Mouse (Mus musculus) cerebellum, postnatal 4 days (tissue): ENCODE results near the gene Rilp.

Source experiments
- DNase-seq, 2 experiments: peaks; one replicate each; pipeline ENCODE4 v3.0.0; 2022; ENCODE audit warnings: low spot score in 2 of 2, mixed read lengths in 1 of 2

Rilp gene

GRCm38 (mm10) chr11:75509741-75510626 is at the start of gene Rilp:
TSS of gene Rilp (plus strand) at chr11:75510094.
- peak; percentile 44 to 79 for DNase-seq

DNA sequence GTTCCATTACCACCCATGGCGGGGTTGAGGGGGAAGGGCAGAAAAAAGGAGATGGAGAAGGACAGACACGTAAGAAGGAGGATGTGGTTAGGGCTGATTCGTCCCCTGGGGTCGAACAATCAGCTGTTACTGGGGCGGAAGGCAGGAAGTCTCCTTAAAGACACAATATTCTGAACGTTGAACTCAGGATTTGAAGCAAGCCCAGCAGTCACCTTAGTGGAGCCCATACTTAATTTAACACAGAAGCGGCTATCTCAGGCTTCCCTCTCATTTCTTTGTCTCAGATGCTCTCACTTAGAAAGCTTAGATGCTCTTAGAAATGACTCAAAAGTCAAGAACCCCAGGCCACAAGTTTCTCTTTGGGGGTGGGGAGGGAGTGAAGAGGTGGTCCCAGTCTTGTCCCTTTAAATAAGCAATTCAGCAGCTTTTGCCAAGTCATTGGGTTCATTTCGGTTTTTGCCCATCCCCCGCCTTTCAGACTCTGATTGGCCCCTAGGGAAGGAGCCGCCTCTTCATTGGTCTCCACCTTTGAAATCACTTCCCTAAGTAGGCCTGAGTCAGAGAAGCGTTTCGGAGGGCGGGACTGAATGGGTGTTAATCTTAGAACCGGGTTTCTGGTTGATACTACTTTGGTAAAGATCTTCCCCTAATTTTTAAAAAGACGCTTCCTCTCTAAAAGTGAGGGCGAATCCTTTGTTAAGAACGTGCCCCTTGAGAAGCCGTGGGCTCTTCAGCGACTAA is 49.6 kb upstream of the Rilp start:
- peak; percentile 50 to 72 for DNase-seq

GRCm38 (mm10) chr11:75460844-75461742 is 48.8 kb upstream of the Rilp start, which contains the start of gene Tlcd2:
TSS of gene Tlcd2 (plus strand) at chr11:75461715.
- DNase-seq = peak; percentile 94 to 98

DNA sequence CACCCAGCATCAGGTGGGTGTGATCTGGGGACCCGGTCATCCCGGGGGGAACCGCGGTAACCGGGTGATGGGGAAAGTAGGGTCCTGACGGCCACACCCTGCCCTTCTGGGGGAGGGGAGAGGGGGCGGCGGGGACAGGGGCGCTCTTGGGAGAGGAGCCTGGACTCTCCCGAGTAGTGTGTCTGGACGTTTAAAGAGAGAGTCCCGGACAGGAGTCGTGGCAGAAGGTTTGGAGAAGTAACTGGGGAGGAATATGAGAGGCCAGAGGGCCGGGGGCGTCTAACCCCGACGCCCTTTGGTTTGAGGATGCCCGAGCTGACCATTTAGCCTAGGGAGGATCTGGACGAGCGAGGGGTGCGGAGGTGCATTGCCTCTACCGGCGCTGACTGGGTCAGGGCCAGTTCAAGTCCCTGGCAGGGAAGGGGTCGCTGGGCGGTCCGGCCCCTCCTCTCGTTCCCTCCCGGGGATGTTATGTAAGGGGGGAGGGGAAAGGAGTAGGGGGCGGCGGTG is 48.1 kb upstream of the Rilp start:
- no peak for DNase-seq

DNA sequence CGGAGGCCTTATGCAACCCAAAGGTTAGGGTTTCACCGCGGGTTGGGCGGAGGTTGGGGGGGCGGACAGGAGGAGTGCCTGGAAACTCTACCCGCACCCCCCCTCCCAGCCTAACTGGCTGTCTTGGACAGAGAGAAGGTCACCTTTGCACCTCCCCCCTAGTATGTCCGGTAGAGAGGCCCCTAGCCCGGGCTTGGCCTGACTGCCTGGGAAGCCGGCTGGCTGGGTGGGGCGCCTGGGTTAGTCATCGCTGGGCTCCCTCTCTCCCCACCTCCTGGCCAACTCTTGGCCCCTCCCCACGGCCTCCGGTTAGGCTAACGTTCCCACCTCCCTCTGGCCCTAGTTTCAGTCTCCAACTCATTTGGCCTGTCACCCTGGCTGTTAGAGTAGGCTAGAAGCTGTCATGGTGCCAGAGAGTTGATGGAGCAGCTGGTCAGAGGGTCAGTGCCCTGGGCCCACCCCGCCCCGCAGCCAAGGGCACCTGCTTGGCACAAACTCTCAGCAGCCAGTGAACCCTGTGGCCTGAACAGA is 47.6 kb upstream of the Rilp start:
- peak in 1 of 2 experiments; percentile 23 for DNase-seq

DNA sequence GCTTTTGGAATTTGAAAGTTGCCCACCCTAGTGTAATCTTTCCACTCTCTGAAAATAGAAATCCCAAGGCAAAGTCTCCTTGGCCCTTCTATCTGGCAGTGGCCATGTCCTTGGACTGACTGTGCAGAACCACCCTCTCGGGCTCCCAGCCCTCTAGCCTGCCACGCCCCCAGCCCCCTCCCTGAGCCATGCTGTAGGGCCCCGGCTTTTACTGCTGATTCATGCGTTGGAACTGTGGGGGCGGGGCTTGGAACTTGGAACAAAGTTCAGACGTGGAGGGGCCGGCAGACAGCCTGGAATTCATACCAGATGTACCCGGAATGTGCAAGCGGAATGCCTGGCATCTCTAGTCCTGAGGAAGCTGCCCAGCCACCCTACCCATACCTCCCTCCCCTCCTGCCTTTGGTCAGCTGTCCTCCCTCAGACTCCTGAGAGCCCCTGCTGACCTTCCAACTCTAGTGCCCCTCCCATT is 47.0 kb upstream of the Rilp start:
- peak in 1 of 2 experiments; percentile 30 for DNase-seq

DNA sequence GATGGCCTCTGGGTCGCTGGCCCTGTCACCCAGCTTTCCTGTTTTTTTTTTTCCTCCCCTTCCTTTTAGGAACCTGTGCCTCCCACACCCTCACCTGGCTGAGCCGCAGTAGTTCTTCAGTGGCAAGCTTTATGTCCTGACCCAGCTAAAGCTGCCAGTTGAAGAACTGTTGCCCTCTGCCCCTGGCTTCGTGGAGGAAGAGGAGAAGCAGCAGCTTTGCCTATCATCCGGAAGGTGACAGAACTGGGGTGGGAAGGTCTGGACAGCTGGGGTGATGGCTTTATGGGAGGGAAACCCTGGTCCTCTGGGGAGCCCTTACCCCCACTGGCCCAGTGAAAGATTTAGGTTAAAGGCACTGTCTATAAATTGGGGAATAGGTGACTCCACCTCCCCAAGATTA is 46.3 kb upstream of the Rilp start:
- DNase-seq = no peak

GRCm38 (mm10) chr11:75464417-75464816 is 45.5 kb upstream of the Rilp start:
- no peak for DNase-seq

DNA sequence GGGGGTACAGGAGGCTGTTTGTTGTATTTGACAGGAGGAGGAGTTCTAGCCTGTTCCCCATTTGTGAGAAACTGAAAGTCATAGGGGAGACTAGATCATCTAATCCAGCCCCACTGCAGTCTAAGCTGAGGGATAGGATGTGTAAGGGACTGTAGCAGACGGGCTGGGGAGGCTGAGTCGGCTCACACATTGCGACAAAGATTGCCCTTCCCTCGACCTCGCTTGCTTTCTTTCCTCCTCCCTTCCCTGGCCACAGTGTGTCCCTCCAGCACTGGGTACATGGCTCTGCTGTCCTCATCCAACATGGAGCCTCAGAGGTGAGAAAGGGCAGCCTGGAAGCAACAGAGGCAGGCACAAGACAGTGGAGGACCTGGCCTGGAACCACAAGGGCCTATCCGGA is 44.8 kb upstream of the Rilp start:
- no peak for DNase-seq

GRCm38 (mm10) chr11:75466731-75467505 is 43.0 kb upstream of the Rilp start:
- no peak for DNase-seq

- no peak for DNase-seq
Measured at GRCm38 (mm10) chr11:75467512-75468215, 42.2 kb upstream of the Rilp start.

- DNase-seq = no peak
Measured at GRCm38 (mm10) chr11:75468410-75468809, 41.5 kb upstream of the Rilp start.

DNA sequence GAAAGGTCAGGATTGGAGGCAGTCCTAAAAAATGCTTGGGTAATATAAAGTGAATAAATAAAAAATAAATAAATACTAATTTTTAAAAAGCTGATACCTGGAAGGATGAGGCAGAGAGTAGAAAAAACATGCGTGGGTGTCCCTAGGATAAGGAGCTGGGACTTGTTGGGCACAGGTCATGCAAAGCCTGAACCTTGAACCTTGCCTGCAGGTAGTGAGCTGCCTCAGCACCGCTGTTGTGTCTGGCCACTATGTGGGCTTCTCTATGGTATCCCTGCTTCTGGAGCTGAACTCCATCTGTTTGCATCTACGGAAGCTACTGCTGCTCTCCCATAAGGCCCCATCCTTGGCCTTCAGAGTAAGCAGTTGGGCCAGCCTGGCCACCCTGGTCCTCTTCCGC is 40.6 kb upstream of the Rilp start:
- no peak for DNase-seq

GRCm38 (mm10) chr11:75470675-75471074 is 39.2 kb upstream of the Rilp start:
- DNase-seq = no peak

GRCm38 (mm10) chr11:75472469-75473081 is 37.3 kb upstream of the Rilp start:
- no peak for DNase-seq

GRCm38 (mm10) chr11:75473376-75473775 is 36.5 kb upstream of the Rilp start:
- DNase-seq = no peak

DNA sequence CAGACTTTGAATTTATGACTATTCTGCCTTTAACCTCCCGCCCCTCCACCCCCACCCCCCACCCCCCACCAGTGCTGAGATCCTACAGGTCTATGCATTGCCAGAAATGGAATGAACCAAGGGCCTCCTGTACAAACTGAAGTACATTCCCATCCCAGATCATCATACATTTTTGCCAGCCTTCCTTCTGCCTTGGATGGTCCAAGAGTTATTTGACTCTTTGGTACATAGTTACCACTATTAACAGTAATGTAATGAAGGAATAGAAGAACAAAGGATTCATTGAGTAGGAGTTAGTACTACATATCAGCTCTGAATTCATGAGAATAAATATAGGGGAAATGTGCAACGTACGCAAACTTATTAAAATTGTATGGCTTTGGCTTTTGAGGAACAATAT is 23.7 kb upstream of the Rilp start:
- DNase-seq = no peak

DNA sequence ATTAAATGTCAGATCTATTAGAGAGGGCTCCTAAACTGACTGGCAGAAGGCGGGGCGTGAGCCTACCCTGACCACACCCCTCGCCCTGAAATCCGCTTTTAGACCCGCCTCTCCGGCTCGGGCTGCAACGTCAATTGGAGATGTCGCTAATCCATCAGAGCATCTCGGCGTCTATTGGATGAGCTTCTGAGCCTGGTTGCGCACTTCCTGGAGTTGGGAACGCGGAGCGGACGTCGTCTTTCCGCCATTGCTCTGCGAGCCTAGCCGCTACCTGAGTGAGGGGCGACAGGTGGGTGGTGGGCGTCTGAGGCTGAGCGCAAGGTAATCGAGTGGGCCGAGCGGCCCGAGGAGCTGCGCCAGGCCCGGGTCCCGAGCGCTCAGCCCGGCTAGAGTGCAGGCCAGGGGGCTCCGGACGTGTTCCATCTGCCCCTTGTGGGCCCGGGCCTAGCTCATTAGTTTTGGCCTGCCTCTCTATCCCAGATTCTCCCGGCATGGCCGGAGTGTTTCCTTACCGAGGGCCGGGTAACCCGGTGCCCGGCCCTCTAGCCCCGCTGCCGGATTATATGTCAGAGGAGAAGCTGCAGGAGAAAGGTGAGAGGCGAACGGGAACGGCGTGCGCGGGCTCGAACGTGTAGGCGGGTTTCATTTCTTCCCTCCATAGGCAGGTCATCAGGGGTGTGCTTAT is 23.2 kb upstream of the Rilp start, which contains the start of gene Prpf8:
Prpf8 (plus strand) TSS at position 216 of the 685 bp plus-strand sequence.
- peak; percentile 92 to 99 for DNase-seq

GRCm38 (mm10) chr11:75487496-75487895 is 22.4 kb upstream of the Rilp start:
- DNase-seq = no peak
